Mouse (Mus musculus): ENCODE measurements at regions not wholly inside any gene's neighbourhood (a gene's known extent, or its start where the extent isn't known, plus 50 kb on each side); places are given as distances from the start of the nearest gene placed in this dataset.

DNA sequence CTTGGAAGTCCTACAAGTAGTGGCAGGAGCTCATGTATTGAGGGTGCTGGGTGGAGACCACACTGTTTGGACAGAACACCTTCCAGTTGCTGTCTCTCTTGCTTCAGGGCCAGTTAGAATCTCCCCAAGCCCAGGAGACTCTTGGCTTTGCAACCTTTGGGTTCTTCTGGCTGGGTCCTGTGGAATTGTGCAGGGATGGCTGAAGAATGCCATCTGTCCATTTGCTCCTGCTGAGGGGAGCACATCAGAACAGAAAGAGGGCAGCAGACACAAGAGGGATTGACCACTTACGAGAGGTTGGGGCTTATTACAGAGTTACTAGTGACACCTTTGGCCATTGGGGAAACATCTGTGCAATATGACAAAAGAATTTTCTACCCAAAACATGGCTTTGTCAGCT lies 145.1 kb downstream of the Rps24 start:
- DNase-seq, result peak in 1 of 2 experiments; percentile 37

DNA sequence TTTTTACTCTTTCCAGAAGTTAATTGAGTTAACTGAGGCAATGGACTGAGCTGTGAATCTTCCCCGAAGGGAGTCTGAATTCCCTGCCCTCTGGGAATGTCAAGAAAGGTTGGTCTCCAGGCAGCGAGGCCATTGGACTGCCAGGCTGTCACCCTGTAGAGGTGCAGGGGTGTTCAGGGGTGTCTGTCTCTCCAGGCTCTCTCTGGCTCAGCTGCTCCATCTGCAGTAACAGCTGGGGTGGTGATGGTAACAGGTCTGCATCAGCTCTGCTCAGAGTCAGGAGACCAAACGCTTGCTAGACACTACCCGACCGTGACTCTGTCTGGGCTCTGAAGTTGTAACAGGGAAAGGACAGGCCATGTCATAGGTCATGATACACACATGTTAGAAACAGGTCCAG lies 154.9 kb downstream of the Rps24 start:
- no peak for DNase-seq

DNA sequence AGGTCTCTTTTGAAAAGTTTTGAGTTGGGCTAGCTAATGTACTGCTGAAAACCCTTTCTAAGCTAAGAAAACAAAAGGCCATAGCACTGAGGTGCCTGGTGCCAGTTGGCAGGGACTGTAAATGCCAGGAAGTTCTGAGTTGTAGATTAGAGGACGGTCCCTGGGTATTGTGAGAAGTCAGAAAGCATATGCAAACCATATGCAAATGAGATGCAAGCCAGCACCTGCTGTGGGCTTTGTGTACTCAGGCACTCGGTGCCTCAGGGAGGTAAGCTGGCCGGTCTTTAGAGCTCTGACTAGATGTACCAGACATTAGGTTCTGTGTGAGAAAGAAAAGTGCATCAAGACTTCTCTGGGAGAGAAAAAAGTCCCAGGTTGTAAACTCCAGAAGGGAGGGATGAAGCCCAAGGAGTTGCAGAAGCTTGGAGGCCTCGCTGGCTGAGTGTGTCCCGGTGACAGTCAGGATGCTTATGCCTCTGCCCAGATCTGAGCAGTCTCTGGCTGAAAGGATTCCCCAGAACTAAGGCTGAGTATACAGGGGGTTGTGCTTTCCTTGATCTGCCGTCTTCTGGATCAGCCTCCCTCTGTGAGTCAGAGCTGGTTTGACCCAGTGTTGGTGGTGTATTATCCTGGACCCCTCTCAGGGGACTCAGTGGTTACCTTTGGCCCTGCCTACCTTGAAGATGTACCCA lies 157.3 kb downstream of the Rps24 start:
- no peak for DNase-seq

GRCm38 (mm10) chr14:24646239-24646848 lies 159.4 kb downstream of the Rps24 start:
- DNase-seq, result no peak

GRCm38 (mm10) chr14:24647722-24648121 lies 160.8 kb downstream of the Rps24 start:
- no peak for DNase-seq

DNA sequence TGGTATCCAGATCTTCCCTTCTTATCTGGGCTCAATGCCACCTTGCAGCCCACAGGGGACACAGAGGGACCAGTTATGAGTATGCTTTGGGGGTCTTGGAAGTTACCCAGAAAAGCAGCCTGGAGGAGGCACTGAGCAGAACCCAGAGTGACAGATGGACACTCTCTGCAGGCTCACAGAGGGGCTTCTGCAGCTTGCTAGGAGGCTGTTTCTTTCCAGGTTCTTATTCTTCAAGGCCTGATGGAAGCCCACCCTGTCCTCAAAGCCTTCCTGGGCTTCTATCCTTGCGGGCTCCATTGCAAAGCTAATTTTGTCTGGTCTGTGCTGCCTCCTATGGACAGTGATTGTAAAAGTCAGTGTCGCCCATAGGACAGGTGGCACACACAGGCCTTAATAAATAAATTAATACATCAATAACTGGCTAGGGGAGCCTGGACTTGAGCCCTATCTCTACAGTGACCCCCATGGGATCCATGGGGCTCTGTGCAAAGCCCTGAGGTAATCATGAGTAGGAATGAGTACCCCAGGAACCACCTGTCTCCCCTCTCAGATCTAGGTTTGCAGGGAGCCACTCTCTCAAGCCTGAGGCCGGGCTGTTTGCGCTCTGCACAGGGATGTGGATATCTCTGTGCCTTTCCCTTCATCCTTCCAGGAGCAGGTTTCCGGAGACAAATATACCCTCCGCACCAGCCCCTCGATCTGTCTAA lies 163.4 kb downstream of the Rps24 start:
- peak; percentile 53 for DNase-seq

- no peak for DNase-seq
These were observed 164.0 kb downstream of the Rps24 start for GRCm38 (mm10) chr14:24650902-24651270.

DNA sequence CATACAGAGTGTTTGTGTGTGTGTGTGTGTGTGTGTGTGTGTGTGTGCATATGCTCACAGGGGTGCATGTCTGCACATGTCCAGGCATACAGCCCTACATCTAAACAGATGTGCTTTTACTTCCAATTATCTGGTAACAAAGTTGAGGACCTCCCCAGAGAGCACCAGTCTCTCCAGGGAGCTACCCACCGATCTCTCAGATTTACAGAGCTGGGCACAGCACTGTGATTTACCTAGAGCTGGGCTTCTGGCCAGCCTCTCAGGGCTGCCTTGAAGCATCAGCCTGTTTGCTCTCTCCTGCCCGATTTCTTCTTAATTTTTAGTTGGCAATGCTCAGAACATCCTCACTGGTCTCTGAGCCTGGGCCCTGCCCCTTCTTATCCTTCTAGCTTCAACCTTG lies 165.7 kb downstream of the Rps24 start:
- DNase-seq, result no peak

GRCm38 (mm10) chr14:24655580-24655979 lies 168.7 kb downstream of the Rps24 start:
- DNase-seq, result no peak

GRCm38 (mm10) chr14:24661797-24662196 lies 174.9 kb downstream of the Rps24 start:
- no peak for DNase-seq

GRCm38 (mm10) chr14:24665210-24665609 lies 178.3 kb downstream of the Rps24 start:
- no peak for DNase-seq
